Mouse (Mus musculus) limb, embryonic 14.5 days (tissue): ENCODE results near the gene Lzic. TPM values are rescaled to one million over a fixed set of nuclear protein-coding genes. Genes with fewer than 3 reads are reported as not detected.
"Not testable (repeated sequence)": the region's sequence is repeated elsewhere in the genome, so short reads cannot be mapped to it uniquely, and the experiment has no call there.

ENCODE experiments used
- ATAC-seq: fragments of 200-750 bp; cut with Nextera tagmentation; 2 replicates; pipeline ENCODE4 v1.8.0; 2017; ENCODE audit warnings: low read depth, moderate number of reproducible peaks, moderate TSS enrichment; ENCODE audit not compliant: low FRiP score
- DNase-seq: peaks from one replicate; pipeline ENCODE4 v3.0.0-alpha.2; 2015; ENCODE audit warnings: low spot score
- H3K27ac ChIP-seq: fragments of 300-500 bp; sonication (generic); replicated peaks from 2 replicates; pipeline ENCODE4 v1.5.1; 2014; ENCODE audit warnings: low read depth, mild to moderate bottlenecking, low read length, moderate library complexity, mixed read lengths
- H3K27me3 ChIP-seq: fragments of 300-500 bp; sonication (generic); 2 replicates; pipeline ENCODE4 v1.6.1; 2014; ENCODE audit warnings: low read length, mixed read lengths; ENCODE audit not compliant: control insufficient read depth, insufficient read depth
- H3K36me3 ChIP-seq: fragments of 300-500 bp; sonication (generic); 2 replicates; pipeline ENCODE4 v1.6.1; 2014; ENCODE audit warnings: mild to moderate bottlenecking, low read length, moderate library complexity, mixed read lengths; ENCODE audit not compliant: control insufficient read depth, insufficient read depth
- H3K4me1 ChIP-seq: fragments of 300-500 bp; sonication (generic); 2 replicates; pipeline ENCODE4 v1.6.1; 2014; ENCODE audit warnings: antibody characterized with exemption, low read length, mixed read lengths; ENCODE audit not compliant: control insufficient read depth, insufficient read depth
- H3K4me2 ChIP-seq: fragments of 300-500 bp; sonication (generic); replicated peaks from 2 replicates; pipeline ENCODE4 v1.6.1; 2014; ENCODE audit warnings: low read depth, mild to moderate bottlenecking, low read length, moderate library complexity; ENCODE audit not compliant: severe bottlenecking
- H3K4me3 ChIP-seq: fragments of 300-500 bp; sonication (generic); replicated peaks from 2 replicates; pipeline ENCODE4 v1.5.1; 2014; ENCODE audit warnings: low read length
- H3K9ac ChIP-seq: fragments of 300-500 bp; sonication (generic); 2 replicates; pipeline ENCODE4 v1.6.1; 2014; ENCODE audit warnings: mild to moderate bottlenecking, low read depth, low read length, moderate library complexity; ENCODE audit not compliant: severe bottlenecking
- H3K9me3 ChIP-seq: fragments of 300-500 bp; sonication (generic); 2 replicates; pipeline ENCODE4 v1.6.1; 2016; ENCODE audit warnings: low read length; ENCODE audit not compliant: control insufficient read depth
- POLR2A ChIP-seq: fragments of 200-500 bp; IDR thresholded peaks from 2 replicates; pipeline ENCODE4 v1.8.0; 2012; ENCODE audit warnings: inconsistent platforms, mild to moderate bottlenecking, moderate library complexity, borderline replicate concordance; ENCODE audit not compliant: insufficient read depth, insufficient read length; ENCODE audit errors: extremely low read depth
- WGBS: fragments of 180-500 bp; shearing (Covaris S2); extraction: QIAGEN DNeasy Blood & Tissue Kit; methylation state at CpG from one replicate; pipeline ENCODE4 v1.1.7; 2014; 5-methylcytosine and 5-hydroxymethylcytosine counted together
- polyA plus RNA-seq, 2 experiments: library from polyadenylated mRNA; depleted of rRNA in 1 of 2; stranded (reverse) in 1 of 2; unstranded in 1 of 2; fragments of >200 nt; fragmentation: Nextera tagmentation in 1 of 2; extraction: Ambion mirVana in 1 of 2; gene quantifications; 2 replicates each; pipeline versions ENCODE4 v1.2.1 to v1.2.3; 2012 to 2014

The Lzic gene
- polyA plus RNA-seq, 2 experiments: 36.1 to 54.0 TPM

DNA sequence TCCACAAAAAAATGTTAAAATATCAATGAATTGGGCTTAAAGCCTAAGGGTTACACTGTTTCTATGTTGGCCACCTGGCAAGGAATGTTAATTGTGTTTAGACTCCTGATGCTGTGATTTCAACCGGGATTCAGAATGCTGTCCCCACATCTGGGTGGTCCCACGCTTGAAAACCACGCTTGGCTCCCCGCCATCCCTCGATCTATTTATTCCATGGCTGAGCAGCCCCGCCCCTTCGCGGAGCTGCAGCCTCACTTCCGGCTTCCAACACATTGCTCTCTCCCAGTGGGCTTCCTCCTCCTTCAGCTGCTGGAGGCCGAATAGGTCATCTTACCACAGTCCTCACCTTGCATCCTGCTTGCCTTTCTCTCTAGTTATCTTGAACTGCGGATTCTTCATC is 39.2 kb upstream of the Lzic start:
- Histone ChIP-seq H3K27ac (peak overlapping the region; percentile 92), H3K9ac (0 out of 2 replicates have a peak overlapping the region, but pooled peaks have one; percentile 65), H3K4me2 (peak overlapping the region; percentile 58), H3K9me3 (no peaks in the 10 kb centered on the region), H3K27me3 (no peaks in the 10 kb centered on the region), H3K36me3 (no peaks in the 10 kb centered on the region), H3K4me1 (peaks cover 13% of the 10 kb centered on the region), H3K4me3 (peak overlapping the region; percentile 33; the same call in 1 of the 2 replicates)
- ATAC-seq (peak; percentile 47), DNase-seq (peak; percentile 86)
- TF ChIP-seq POLR2A: no peak
- WGBS: 5% methylated on average over 11 of the region's 11 CpGs

GRCm38 (mm10) chr4:149446309-149446708 is 38.7 kb upstream of the Lzic start:
- peak overlapping the region; percentile 92; the same call in 1 of the 2 replicates for H3K27ac ChIP-seq
- H3K36me3 ChIP-seq: no peaks in the 10 kb centered on the region
- 50% methylated on average over 1 of the region's 1 CpGs for WGBS
- H3K4me2 ChIP-seq: peak overlapping the region; percentile 58; the same call in 1 of the 2 replicates
- H3K4me1 ChIP-seq: peaks cover 13% of the 10 kb centered on the region
- no peak for DNase-seq
- H3K9ac ChIP-seq: no peak overlapping the region
- H3K4me3 ChIP-seq: no peak overlapping the region
- TF ChIP-seq POLR2A: no peak
- H3K27me3 ChIP-seq: no peaks in the 10 kb centered on the region
- no peak for ATAC-seq
- H3K9me3 ChIP-seq: no peaks in the 10 kb centered on the region

- H3K36me3 ChIP-seq: no peaks in the 10 kb centered on the region
- H3K27ac ChIP-seq: no peak overlapping the region
- no peaks in the 10 kb centered on the region for H3K27me3 ChIP-seq
- H3K4me1 ChIP-seq: 0 out of 2 replicates have a peak, but pooled peaks cover under 1% of the 10 kb centered on the region
- no peak for DNase-seq
- no peak for TF ChIP-seq POLR2A
- no peak overlapping the region for H3K4me3 ChIP-seq
- WGBS: 87% methylated on average over 3 of the region's 3 CpGs
- no peak overlapping the region for H3K4me2 ChIP-seq
- H3K9me3 ChIP-seq: no peaks in the 10 kb centered on the region
- H3K9ac ChIP-seq: no peak overlapping the region
- ATAC-seq: no peak
Measured at GRCm38 (mm10) chr4:149450636-149451035, 34.4 kb upstream of the Lzic start.

DNA sequence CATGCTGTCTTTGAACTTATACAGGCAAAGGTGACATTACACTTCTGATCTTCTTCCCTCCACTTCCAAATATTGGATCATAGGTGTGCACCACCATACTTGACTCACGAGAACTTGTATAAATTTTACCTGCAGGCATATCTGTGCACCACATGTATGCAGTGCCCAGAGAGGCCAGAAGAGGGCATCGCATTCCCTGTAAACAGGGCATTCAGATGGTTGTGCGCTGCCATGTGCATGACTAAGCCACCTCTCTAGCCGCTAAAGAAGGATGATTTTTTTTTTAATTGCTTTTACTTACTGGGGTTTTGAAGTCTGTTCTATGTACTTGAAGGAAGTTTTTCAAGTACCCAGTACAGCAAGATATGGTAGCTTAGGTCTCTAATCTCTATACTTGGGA is 31.4 kb upstream of the Lzic start:
- Histone ChIP-seq H3K4me3 (no peak overlapping the region), H3K4me2 (no peak overlapping the region), H3K9ac (no peak overlapping the region), H3K36me3 (no peaks in the 10 kb centered on the region), H3K27me3 (no peaks in the 10 kb centered on the region), H3K27ac (no peak overlapping the region), H3K4me1 (no peaks in the 10 kb centered on the region), H3K9me3 (no peaks in the 10 kb centered on the region)
- 85% methylated on average over 4 of the region's 4 CpGs for WGBS
- ATAC-seq (no peak), DNase-seq (no peak)
- no peak for TF ChIP-seq POLR2A

GRCm38 (mm10) chr4:149454263-149454662 is 30.8 kb upstream of the Lzic start:
- Histone ChIP-seq H3K9ac (no peak overlapping the region), H3K4me2 (no peak overlapping the region), H3K4me1 (no peaks in the 10 kb centered on the region), H3K9me3 (no peaks in the 10 kb centered on the region), H3K36me3 (no peaks in the 10 kb centered on the region), H3K4me3 (no peak overlapping the region), H3K27me3 (no peaks in the 10 kb centered on the region), H3K27ac (no peak overlapping the region)
- no peak for TF ChIP-seq POLR2A
- DNase-seq (no peak), ATAC-seq (no peak)
- 81% methylated on average over 17 of the region's 17 CpGs for WGBS

DNA sequence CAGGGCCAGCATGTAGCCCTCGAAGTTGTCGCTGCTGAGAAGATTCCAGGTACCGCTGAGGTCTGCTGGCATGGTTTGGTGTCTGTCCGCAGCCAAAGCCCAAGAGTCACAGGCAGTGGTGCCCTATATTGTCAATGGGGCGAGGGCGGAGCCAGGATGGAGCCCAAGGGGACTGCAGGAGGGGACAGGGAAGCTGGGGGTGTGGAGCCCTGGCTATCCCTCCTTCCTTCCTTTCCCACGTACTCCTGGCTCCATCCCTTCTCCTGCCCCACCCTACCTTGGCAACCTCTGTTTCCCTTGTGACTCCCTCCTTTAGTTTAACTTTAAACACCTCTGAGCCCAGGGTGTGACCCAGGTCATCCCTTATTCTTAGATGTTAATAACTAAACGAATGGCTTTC is 30.1 kb upstream of the Lzic start, which contains the start of gene Rbp7:
Gene Rbp7 (minus strand): TSS at position 100 of the 400 bp plus-strand sequence.
- no peak for TF ChIP-seq POLR2A
- ATAC-seq (no peak), DNase-seq (no peak)
- Histone ChIP-seq H3K27ac (no peak within 1 kb of the TSS), H3K27me3 (no peaks in the 10 kb centered on the region), H3K4me1 (no peaks in the 10 kb centered on the region), H3K36me3 (no peaks in the 10 kb centered on the region), H3K4me3 (no peak within 1 kb of the TSS), H3K4me2 (no peak within 1 kb of the TSS), H3K9me3 (no peaks in the 10 kb centered on the region), H3K9ac (no peak within 1 kb of the TSS)
- WGBS: 48% methylated on average over 8 of the region's 8 CpGs

DNA sequence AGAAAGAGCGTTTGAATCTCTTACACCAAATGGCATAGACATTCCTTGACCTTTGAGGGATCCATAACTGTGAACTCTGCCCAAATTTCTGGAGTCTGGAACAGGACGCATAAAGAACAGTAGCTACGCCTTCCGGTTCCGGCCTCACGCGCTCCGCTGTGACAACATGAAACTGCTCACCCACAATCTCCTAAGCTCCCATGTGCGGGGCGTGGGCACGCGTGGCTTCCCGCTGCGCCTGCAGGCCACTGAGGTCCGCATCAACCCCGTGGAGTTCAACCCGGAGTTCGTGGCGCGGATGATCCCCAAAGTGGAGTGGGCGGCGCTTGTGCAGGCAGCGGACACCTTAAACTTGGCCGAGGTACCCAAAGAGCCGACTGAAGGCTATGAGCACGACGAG is 27.9 kb upstream of the Lzic start:
- H3K27me3 ChIP-seq, H3K36me3 ChIP-seq, H3K4me2 ChIP-seq, H3K4me3 ChIP-seq, H3K27ac ChIP-seq, DNase-seq, H3K9me3 ChIP-seq, H3K9ac ChIP-seq, ATAC-seq, H3K4me1 ChIP-seq: not testable (repeated sequence)
- WGBS: 85% methylated on average over 25 of the region's 27 CpGs
